Mouse (Mus musculus) gastrocnemius, postnatal 36 days (tissue): ENCODE data around the gene Larp7. TPM values are rescaled to one million over a fixed set of nuclear protein-coding genes. Genes with fewer than 3 reads are reported as not detected.

Source experiments
- DNase-seq, 2 experiments: peaks; one replicate each; pipeline ENCODE4 v3.0.0; 2022
- intact Hi-C: fragments of 180-260 bp; cut with DNase I; formaldehyde crosslinking; loops from one replicate; pipeline ENCODE4 v1.15.1; 2025
- microRNA-seq, 2 experiments: library from miRNA; unstranded; fragments of <30 nt; microRNA quantifications; one replicate each; pipeline ENCODE4 v1.2.0; 2021
- total RNA-seq, 2 experiments: library from RNA; stranded (reverse); gene quantifications; 2 replicates each; pipeline ENCODE4 v1.2.3; 2021

Larp7 gene
- total RNA-seq, 2 experiments from 2014 or later = 7.0 to 8.0 TPM

GRCm38 (mm10) chr3:127515251-127515650 is 37.9 kb downstream of the Larp7 start:
- no peak for DNase-seq
- intact Hi-C loops = no loop called here

DNA sequence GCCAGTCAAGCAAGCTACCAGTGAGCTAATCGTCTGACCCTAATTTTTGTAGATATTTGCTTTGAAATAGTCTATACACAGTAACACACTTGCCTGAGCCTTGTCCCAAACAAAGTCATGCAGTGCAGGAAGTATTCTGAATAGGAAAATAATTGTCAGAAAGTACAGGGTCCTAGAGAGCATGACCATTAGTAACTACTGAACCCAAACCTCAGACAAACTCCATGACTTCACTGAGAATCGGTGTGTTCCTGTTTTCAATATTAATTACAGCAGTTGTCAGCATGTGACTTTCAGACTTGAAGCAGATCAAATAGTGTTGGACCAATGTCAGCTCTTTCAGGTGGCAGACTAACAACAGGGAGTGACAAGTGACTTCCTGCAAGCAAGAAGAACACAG is 39.5 kb downstream of the Larp7 start:
- intact Hi-C loops = no loop called here
- no peak for DNase-seq

- intact Hi-C loops = no loop called here
- no peak for DNase-seq
Measured at GRCm38 (mm10) chr3:127512794-127513335, 40.3 kb downstream of the Larp7 start.

DNA sequence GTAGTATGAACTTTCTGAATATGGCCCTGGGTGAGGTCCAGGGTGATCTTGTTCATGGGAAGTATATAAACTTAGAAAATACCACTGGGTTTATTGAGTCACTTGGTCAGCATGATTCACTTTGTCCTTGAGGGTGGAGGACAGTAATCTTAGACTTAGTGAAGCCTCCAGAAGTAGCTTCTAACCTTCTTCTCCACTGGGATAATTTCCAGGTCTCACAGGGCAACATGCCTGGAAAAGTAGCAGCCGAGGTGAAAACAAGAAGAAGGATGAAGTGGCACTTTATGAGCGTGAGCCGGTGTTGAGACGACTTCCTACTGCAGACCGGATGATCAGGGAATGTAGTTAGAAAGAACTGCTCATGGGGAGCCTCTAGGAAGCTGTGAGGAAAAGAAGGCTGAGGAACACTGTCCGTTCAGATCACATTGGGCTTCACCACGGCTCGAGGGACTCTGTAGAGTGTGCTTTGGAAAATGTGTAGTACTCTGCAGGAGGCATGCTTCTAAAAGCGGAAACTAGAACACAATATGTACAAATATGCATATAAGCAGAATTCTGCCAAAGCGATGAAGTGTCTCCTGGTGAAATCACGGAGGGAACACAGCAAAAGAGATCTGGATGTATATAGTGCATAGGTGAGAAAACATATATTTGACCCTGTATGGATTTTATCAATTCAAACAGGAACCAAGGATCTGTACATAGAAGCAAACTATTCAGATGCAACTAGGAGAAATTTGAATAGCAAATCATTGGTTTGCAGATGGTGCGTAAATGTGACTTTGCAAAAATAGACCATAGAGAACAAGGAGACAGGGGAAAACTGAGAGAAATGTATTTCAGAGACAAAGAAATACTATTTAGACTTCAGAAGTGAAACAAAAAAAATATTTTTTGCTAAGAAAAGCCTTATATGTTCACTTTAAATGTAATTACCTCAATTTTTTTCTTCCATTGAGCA is 41.1 kb downstream of the Larp7 start:
- DNase-seq = no peak
- intact Hi-C loops = no loop called here

- no peak for DNase-seq
- intact Hi-C loops = no loop called here
Measured at GRCm38 (mm10) chr3:127507878-127508783, 45.0 kb downstream of the Larp7 start.

DNA sequence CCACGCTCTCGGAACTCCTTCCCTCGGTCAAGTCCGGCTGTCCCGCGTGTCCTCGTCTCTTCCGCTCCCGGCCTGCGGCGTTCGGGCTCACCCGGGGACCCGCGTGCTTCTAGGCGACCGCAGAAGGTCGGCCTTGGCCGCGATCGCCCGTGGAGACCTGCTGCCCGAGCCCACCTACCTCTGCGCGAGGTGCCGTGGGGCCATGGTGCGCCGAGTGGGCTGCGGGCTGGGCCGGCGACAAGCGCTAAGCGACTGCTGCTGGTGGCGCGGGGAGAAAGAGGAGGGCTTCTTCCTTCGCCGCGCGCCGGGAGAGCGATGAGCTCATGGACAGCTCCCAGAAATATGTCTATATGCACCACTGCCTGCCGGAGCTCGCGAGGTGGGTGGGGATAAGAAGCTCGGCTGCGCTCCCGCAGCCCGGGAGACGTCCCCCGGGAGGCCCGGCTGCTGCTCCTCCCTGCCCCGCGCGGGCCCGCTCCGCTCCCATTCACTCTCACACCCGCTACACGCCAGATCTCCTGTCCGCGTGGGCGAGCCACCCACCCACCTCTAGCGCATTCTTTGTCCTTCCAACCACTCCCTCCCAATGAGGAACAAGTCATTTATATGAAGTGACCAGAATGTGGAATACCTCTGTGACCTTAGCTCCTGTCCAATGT is 54.3 kb downstream of the Larp7 start, which contains the start of gene Ank2:
Gene Ank2 (minus strand): TSS at position 609 of the 659 bp plus-strand sequence.
- intact Hi-C loops = no loop called here
- DNase-seq = peak; percentile 7 to 23

GRCm38 (mm10) chr3:127498197-127498741 is 54.9 kb downstream of the Larp7 start:
- intact Hi-C loops = no loop called here
- DNase-seq = no peak

- intact Hi-C loops = no loop called here
- no peak for DNase-seq
Measured at GRCm38 (mm10) chr3:127492663-127493062, 60.5 kb downstream of the Larp7 start.

DNA sequence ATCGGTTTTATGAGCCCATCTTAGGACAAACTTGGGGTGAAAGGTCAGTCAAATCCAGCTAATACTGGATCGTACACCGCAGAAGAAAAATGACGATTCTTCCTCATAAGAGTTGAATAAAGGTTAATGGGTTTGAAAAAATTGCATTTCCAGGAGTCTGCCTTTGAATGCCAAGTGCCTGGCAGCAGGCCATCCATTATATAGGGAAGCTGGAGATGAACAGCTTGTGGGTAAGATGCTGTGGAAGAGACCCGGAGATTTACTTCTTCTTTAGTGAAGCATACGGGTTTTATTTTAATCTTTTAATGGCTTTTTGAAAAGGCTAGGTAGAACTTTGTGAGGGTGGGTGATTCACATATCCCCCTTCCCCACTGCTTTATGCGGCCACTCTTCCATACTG is 65.8 kb downstream of the Larp7 start:
- intact Hi-C loops = no loop called here
- no peak for DNase-seq

Small RNA genes lying within 50 kb of the gene (microRNA-seq; reads per million reads assigned to microRNA genes)
- gene Mir302a (0.74 to 1.1 reads per million in 2 experiments), gene Mir302b (0 to 1.1 reads per million in 2 experiments), gene Mir302c (0 reads per million in 2 experiments), gene Mir302d (0.72 to 0.74 reads per million in 2 experiments), gene Mir367 (0 reads per million in 2 experiments)

Other genes starting within 250 kb of the Larp7 start
- gene Ank2, start 54.0 kb downstream of the Larp7 start, total RNA-seq = 100 to 1,000 TPM; 108 to 109 TPM
- under 1 TPM; 0.59 to 0.64 TPM for gene Zgrf1, start 140 bp upstream of the Larp7 start, total RNA-seq
- not detected for gene Neurog2, start 79.8 kb upstream of the Larp7 start, total RNA-seq
- 1 to 10 TPM; 1.1 to 1.4 TPM for gene Alpk1, start 227.2 kb upstream of the Larp7 start, total RNA-seq
- 1 to 10 TPM in 1 of 2 experiments, under 1 TPM in 1; 0.59 to 1.0 TPM for gene Tifa, start 236.5 kb upstream of the Larp7 start, total RNA-seq